Mouse (Mus musculus) heart, postnatal 0 days (tissue): ENCODE measurements around the gene Rsbn1l. TPM values are rescaled to one million over a fixed set of nuclear protein-coding genes. Genes with fewer than 3 reads are reported as not detected.

Experiments used
- ATAC-seq: fragments of 200-750 bp; cut with Nextera tagmentation; 2 replicates; pipeline ENCODE4 v1.8.0; 2017; ENCODE audit warnings: low read depth, moderate number of reproducible peaks, moderate library complexity; ENCODE audit not compliant: insufficient read depth
- DNase-seq: peaks from one replicate; pipeline ENCODE4 v3.0.0-alpha.2; 2016; ENCODE audit warnings: low spot score
- H3K27ac ChIP-seq: fragments of 300-500 bp; sonication (generic); 2 replicates; pipeline ENCODE4 v1.5.1; 2014; ENCODE audit warnings: low read depth, mild to moderate bottlenecking
- H3K27me3 ChIP-seq: fragments of 300-500 bp; sonication (generic); 2 replicates; pipeline ENCODE4 v1.6.1; 2014; ENCODE audit warnings: low read length, mixed read lengths; ENCODE audit not compliant: control insufficient read depth, insufficient read depth
- H3K36me3 ChIP-seq: fragments of 300-500 bp; sonication (generic); replicated peaks from 2 replicates; pipeline ENCODE4 v1.6.1; 2014; ENCODE audit warnings: low read length, mixed read lengths; ENCODE audit not compliant: control insufficient read depth, insufficient read depth
- H3K4me1 ChIP-seq: fragments of 300-500 bp; sonication (generic); 2 replicates; pipeline ENCODE4 v1.6.1; 2014; ENCODE audit warnings: antibody characterized with exemption; ENCODE audit not compliant: control insufficient read depth, insufficient read depth
- H3K4me2 ChIP-seq: fragments of 300-500 bp; sonication (generic); 2 replicates; pipeline ENCODE4 v1.6.1; 2014; ENCODE audit warnings: low read depth, mild to moderate bottlenecking, low read length, moderate library complexity
- H3K4me3 ChIP-seq: fragments of 300-500 bp; sonication (generic); 2 replicates; pipeline ENCODE4 v1.5.1; 2014; ENCODE audit warnings: low read depth, low read length
- H3K9ac ChIP-seq: fragments of 300-500 bp; sonication (generic); replicated peaks from 2 replicates; pipeline ENCODE4 v1.6.1; 2014; ENCODE audit warnings: low read depth, low read length, mixed read lengths
- H3K9me3 ChIP-seq: fragments of 300-500 bp; sonication (generic); replicated peaks from 2 replicates; pipeline ENCODE4 v1.6.1; 2016; ENCODE audit warnings: low read length; ENCODE audit not compliant: control insufficient read depth
- CTCF ChIP-seq: IDR thresholded peaks from 2 replicates; pipeline ENCODE4 v1.5.1; 2016; ENCODE audit warnings: antibody characterized with exemption, control low read depth, low read depth
- EP300 ChIP-seq: IDR thresholded peaks from 2 replicates; pipeline ENCODE4 v1.6.1; 2016; ENCODE audit warnings: antibody characterized with exemption, low read depth
- WGBS: fragments of 180-500 bp; shearing (Covaris S2); extraction: QIAGEN DNeasy Blood & Tissue Kit; methylation state at CpG from one replicate; pipeline ENCODE4 v1.1.7; 2014; 5-methylcytosine and 5-hydroxymethylcytosine counted together
- polyA plus RNA-seq: library from polyadenylated mRNA; unstranded; fragments of >200 nt; fragmentation: Nextera tagmentation; extraction: Ambion mirVana; gene quantifications from 2 replicates; pipeline ENCODE4 v1.2.1, GENCODE M21; 2015
- total RNA-seq: library from RNA; depleted of rRNA; stranded (reverse); fragments of >200 nt; gene quantifications from 2 replicates; pipeline ENCODE4 v1.2.3, GENCODE M21; 2014; ENCODE audit warnings: low replicate concordance

Gene Rsbn1l
- total and polyA plus RNA-seq, 2 experiments from 2014 or later = 8.5 to 9.4 TPM

- H3K4me1 ChIP-seq = peaks cover 4% of the 10 kb centered on the region; the same call in 1 of the 2 replicates
Observed at GRCm38 (mm10) chr5:20861901-20862300, 94.3 kb downstream of the Rsbn1l start.

DNA sequence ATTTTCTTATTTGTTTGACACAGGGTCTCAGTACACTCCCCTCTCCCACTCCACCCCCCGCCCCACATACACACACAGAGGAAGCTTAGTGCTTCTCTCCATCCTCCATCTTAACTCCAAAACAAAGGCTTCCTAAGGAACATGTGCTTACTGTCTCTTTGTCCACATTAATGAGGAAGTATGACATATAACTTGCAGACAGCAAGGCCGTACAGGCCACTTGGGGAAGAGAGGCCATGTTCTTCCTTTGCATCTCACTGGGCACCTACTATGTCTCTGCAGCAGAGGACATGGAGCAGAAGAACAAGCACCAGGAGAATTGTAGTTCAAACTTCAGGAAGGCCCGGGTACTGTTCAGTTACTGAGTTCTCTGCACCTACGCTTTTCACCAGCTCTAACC, 95.6 kb downstream of the Rsbn1l start:
- H3K27ac ChIP-seq = no peak overlapping the region
- no peaks in the 10 kb centered on the region for H3K9me3 ChIP-seq
- peaks cover 4% of the 10 kb centered on the region; the same call in 1 of the 2 replicates for H3K4me1 ChIP-seq
- no peaks in the 10 kb centered on the region for H3K36me3 ChIP-seq
- no peak overlapping the region for H3K4me2 ChIP-seq
- H3K4me3 ChIP-seq = no peak overlapping the region
- TF ChIP-seq EP300 (no peak), CTCF (no peak)
- WGBS = 83% methylated on average over 4 of the region's 4 CpGs
- DNase-seq (no peak), ATAC-seq (no peak)
- H3K27me3 ChIP-seq = no peaks in the 10 kb centered on the region
- no peak overlapping the region for H3K9ac ChIP-seq

More at GRCm38 (mm10) chr5:20861901-20862300, 94.3 kb downstream of the Rsbn1l start:
- H3K4me2 ChIP-seq = no peak overlapping the region
- H3K9ac ChIP-seq = no peak overlapping the region
- H3K36me3 ChIP-seq = no peaks in the 10 kb centered on the region
- 78% methylated on average over 2 of the region's 2 CpGs for WGBS
- ATAC-seq = no peak
- no peaks in the 10 kb centered on the region for H3K27me3 ChIP-seq
- no peak for DNase-seq
- H3K27ac ChIP-seq = no peak overlapping the region
- TF ChIP-seq EP300 = no peak
- no peak; the same call in 1 of the 2 replicates for TF ChIP-seq CTCF
- H3K4me3 ChIP-seq = no peak overlapping the region
- no peaks in the 10 kb centered on the region for H3K9me3 ChIP-seq

DNA sequence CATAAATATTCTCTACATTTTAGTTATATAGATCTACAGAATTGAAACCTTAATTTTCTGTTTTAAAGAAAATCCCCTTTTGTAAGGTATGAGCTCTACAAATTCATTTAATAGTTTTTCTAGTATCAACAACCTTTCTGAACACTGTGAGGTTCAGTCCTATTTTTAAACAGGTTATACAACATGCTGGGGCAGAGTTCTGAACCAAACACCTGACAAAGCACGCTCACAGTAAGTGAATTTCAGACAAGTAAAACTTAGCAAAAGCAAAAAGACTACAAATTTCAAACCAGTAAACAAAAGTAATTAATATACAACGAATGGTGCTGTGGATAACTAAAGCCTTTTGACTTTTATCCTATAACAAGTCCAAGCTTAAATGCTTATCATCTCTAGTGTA, 97.8 kb downstream of the Rsbn1l start:
- 87% methylated on average over 2 of the region's 2 CpGs for WGBS
- ATAC-seq = no peak
- no peak overlapping the region for H3K4me2 ChIP-seq
- no peak for TF ChIP-seq CTCF
- no peaks in the 10 kb centered on the region for H3K36me3 ChIP-seq
- no peak for DNase-seq
- no peaks in the 10 kb centered on the region for H3K4me1 ChIP-seq
- no peak overlapping the region for H3K9ac ChIP-seq
- no peaks in the 10 kb centered on the region for H3K27me3 ChIP-seq
- H3K4me3 ChIP-seq = no peak overlapping the region
- no peak overlapping the region for H3K27ac ChIP-seq
- no peaks in the 10 kb centered on the region for H3K9me3 ChIP-seq

GRCm38 (mm10) chr5:20855066-20855465, 101.1 kb downstream of the Rsbn1l start:
- ATAC-seq = no peak
- no peak for DNase-seq
- H3K4me3 ChIP-seq = no peak overlapping the region
- no peak overlapping the region for H3K4me2 ChIP-seq
- H3K36me3 ChIP-seq = no peaks in the 10 kb centered on the region
- H3K27ac ChIP-seq = no peak overlapping the region
- H3K27me3 ChIP-seq = no peaks in the 10 kb centered on the region
- 79% methylated on average over 4 of the region's 4 CpGs for WGBS
- no peaks in the 10 kb centered on the region for H3K9me3 ChIP-seq
- no peak for TF ChIP-seq EP300
- no peak for TF ChIP-seq CTCF
- no peaks in the 10 kb centered on the region for H3K4me1 ChIP-seq
- H3K9ac ChIP-seq = no peak overlapping the region

GRCm38 (mm10) chr5:20847010-20847409, 109.2 kb downstream of the Rsbn1l start:
- no peak overlapping the region for H3K9ac ChIP-seq
- DNase-seq (no peak), ATAC-seq (no peak)
- no peaks in the 10 kb centered on the region for H3K9me3 ChIP-seq
- H3K27ac ChIP-seq = no peak overlapping the region
- no peak overlapping the region for H3K4me3 ChIP-seq
- H3K4me2 ChIP-seq = no peak overlapping the region
- no peaks in the 10 kb centered on the region for H3K27me3 ChIP-seq
- H3K4me1 ChIP-seq = no peaks in the 10 kb centered on the region
- H3K36me3 ChIP-seq = no peaks in the 10 kb centered on the region
- no peak for TF ChIP-seq EP300
- 94% methylated on average over 2 of the region's 2 CpGs for WGBS

DNA sequence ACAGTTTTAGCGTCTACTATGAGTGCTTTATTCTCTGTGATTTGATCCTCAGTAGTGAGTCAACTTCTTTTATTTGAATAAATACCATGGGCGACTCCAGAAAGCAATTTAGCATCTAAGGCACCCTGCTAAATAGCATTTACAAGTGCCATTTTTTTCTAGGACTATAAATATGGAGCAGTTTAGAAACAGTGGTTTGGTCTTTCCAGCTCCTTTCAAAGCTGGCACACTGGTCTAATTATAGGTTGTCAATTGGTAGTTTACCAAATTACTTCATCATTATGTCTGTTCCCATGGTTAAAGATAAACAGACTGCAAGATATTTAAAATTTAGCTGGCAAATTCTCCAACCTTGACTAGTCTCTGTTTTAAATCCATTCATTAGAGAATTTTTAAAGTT, 112.4 kb downstream of the Rsbn1l start:
- 88% methylated on average over 2 of the region's 2 CpGs for WGBS
- TF ChIP-seq EP300 = no peak
- no peaks in the 10 kb centered on the region for H3K27me3 ChIP-seq
- ATAC-seq (no peak), DNase-seq (no peak)
- H3K9me3 ChIP-seq = no peaks in the 10 kb centered on the region
- no peak overlapping the region for H3K27ac ChIP-seq
- no peak overlapping the region for H3K4me2 ChIP-seq
- peaks cover 11% of the 10 kb centered on the region for H3K4me1 ChIP-seq
- H3K4me3 ChIP-seq = no peak overlapping the region
- no peak overlapping the region for H3K9ac ChIP-seq
- H3K36me3 ChIP-seq = no peaks in the 10 kb centered on the region
